Mouse (Mus musculus): Measurements from ENCODE around the gene Il5. TPM values are rescaled to one million over a fixed set of nuclear protein-coding genes. Genes with fewer than 3 reads are reported as not detected.
"Not testable (repeated sequence)": the region's sequence is repeated elsewhere in the genome, so short reads cannot be mapped to it uniquely, and the experiment has no call there.

Gene Il5
- polyA plus RNA-seq, 1 experiment from 2014 or later: not detected

GRCm38 (mm10) chr11:53748614-53749013 lies 28.0 kb downstream of the Il5 start:
- Histone ChIP-seq H3K9me3 (replicated peaks; ENCODE audit: control insufficient read depth, low read length) (no peaks in the 10 kb centered on the region), H3K27me3 (ENCODE audit: control insufficient read depth, insufficient read depth, low read length) (no peaks in the 10 kb centered on the region), H3K4me1 (ENCODE audit: control insufficient read depth, insufficient read depth, low read length) (no peaks in the 10 kb centered on the region), H3K4me2 (ENCODE audit: low read depth, low read length) (no peak overlapping the region), H3K9ac (replicated peaks; ENCODE audit: low read length) (no peak overlapping the region), H3K4me3 (ENCODE audit: low read depth, low read length) (no peak overlapping the region), H3K27ac (replicated peaks; ENCODE audit: low read depth, low read length) (no peak overlapping the region), H3K36me3 (replicated peaks; ENCODE audit: control insufficient read depth, insufficient read depth, low read depth, low read length) (no peaks in the 10 kb centered on the region)
- ATAC-seq (replicated peaks; ENCODE audit: insufficient number of reproducible peaks, low FRiP score, low TSS enrichment, low read depth) (no peak), DNase-seq (ENCODE audit: low spot score) (no peak)
- WGBS: 92% methylated on average over 6 of the region's 6 CpGs

GRCm38 (mm10) chr11:53749306-53749705 lies 28.7 kb downstream of the Il5 start:
- no peaks in the 10 kb centered on the region for H3K27me3 ChIP-seq (ENCODE audit: control insufficient read depth, insufficient read depth, low read length)
- no peaks in the 10 kb centered on the region for H3K9me3 ChIP-seq (replicated peaks; ENCODE audit: control insufficient read depth, low read length)
- H3K36me3 ChIP-seq (replicated peaks; ENCODE audit: control insufficient read depth, insufficient read depth, low read depth, low read length): no peaks in the 10 kb centered on the region
- WGBS: 76% methylated on average over 4 of the region's 4 CpGs
- DNase-seq (ENCODE audit: low spot score) (no peak), ATAC-seq (replicated peaks; ENCODE audit: insufficient number of reproducible peaks, low FRiP score, low TSS enrichment, low read depth) (no peak)
- H3K27ac ChIP-seq (replicated peaks; ENCODE audit: low read depth, low read length): no peak overlapping the region
- no peak overlapping the region for H3K4me3 ChIP-seq (ENCODE audit: low read depth, low read length)
- H3K4me1 ChIP-seq (ENCODE audit: control insufficient read depth, insufficient read depth, low read length): no peaks in the 10 kb centered on the region
- H3K9ac ChIP-seq (replicated peaks; ENCODE audit: low read length): no peak overlapping the region
- H3K4me2 ChIP-seq (ENCODE audit: low read depth, low read length): no peak overlapping the region

GRCm38 (mm10) chr11:53749716-53750352 lies 29.2 kb downstream of the Il5 start:
- DNase-seq (ENCODE audit: low spot score): no peak
- no peaks in the 10 kb centered on the region for H3K4me1 ChIP-seq (ENCODE audit: control insufficient read depth, insufficient read depth, low read length)
- no peaks in the 10 kb centered on the region for H3K27me3 ChIP-seq (ENCODE audit: control insufficient read depth, insufficient read depth, low read length)

GRCm38 (mm10) chr11:53755011-53755595 lies 34.5 kb downstream of the Il5 start:
- no peaks in the 10 kb centered on the region for H3K36me3 ChIP-seq (replicated peaks; ENCODE audit: control insufficient read depth, insufficient read depth, low read depth, low read length)
- H3K9ac ChIP-seq (replicated peaks; ENCODE audit: low read length): no peak overlapping the region
- H3K27ac ChIP-seq (replicated peaks; ENCODE audit: low read depth, low read length): no peak overlapping the region
- WGBS: 84% methylated on average over 12 of the region's 12 CpGs
- DNase-seq (ENCODE audit: low spot score) (no peak), ATAC-seq (replicated peaks; ENCODE audit: insufficient number of reproducible peaks, low FRiP score, low TSS enrichment, low read depth) (no peak)
- no peaks in the 10 kb centered on the region for H3K27me3 ChIP-seq (ENCODE audit: control insufficient read depth, insufficient read depth, low read length)
- no peaks in the 10 kb centered on the region for H3K9me3 ChIP-seq (replicated peaks; ENCODE audit: control insufficient read depth, low read length)
- no peak overlapping the region for H3K4me2 ChIP-seq (ENCODE audit: low read depth, low read length)
- H3K4me3 ChIP-seq (ENCODE audit: low read depth, low read length): no peak overlapping the region
- H3K4me1 ChIP-seq (ENCODE audit: control insufficient read depth, insufficient read depth, low read length): no peaks in the 10 kb centered on the region

More at GRCm38 (mm10) chr11:53749716-53750352, 29.2 kb downstream of the Il5 start:
- no peak overlapping the region for H3K4me2 ChIP-seq (ENCODE audit: low read depth, low read length)
- 48% methylated on average over 5 of the region's 5 CpGs for WGBS
- no peak overlapping the region for H3K4me3 ChIP-seq (ENCODE audit: low read depth, low read length)
- no peak overlapping the region for H3K9ac ChIP-seq (replicated peaks; ENCODE audit: low read length)
- no peaks in the 10 kb centered on the region for H3K36me3 ChIP-seq (replicated peaks; ENCODE audit: control insufficient read depth, insufficient read depth, low read depth, low read length)
- H3K9me3 ChIP-seq (replicated peaks; ENCODE audit: control insufficient read depth, low read length): no peaks in the 10 kb centered on the region
- no peak overlapping the region for H3K27ac ChIP-seq (replicated peaks; ENCODE audit: low read depth, low read length)
- ATAC-seq (replicated peaks; ENCODE audit: insufficient number of reproducible peaks, low FRiP score, low TSS enrichment, low read depth): no peak

GRCm38 (mm10) chr11:53757612-53758011 lies 37.0 kb downstream of the Il5 start:
- H3K36me3 ChIP-seq (replicated peaks; ENCODE audit: control insufficient read depth, insufficient read depth, low read depth, low read length): no peaks in the 10 kb centered on the region
- 93% methylated on average over 4 of the region's 4 CpGs for WGBS
- no peak overlapping the region for H3K27ac ChIP-seq (replicated peaks; ENCODE audit: low read depth, low read length)
- no peaks in the 10 kb centered on the region; the same call in 1 of the 2 replicates for H3K27me3 ChIP-seq (ENCODE audit: control insufficient read depth, insufficient read depth, low read length)
- no peaks in the 10 kb centered on the region for H3K9me3 ChIP-seq (replicated peaks; ENCODE audit: control insufficient read depth, low read length)
- no peak overlapping the region for H3K9ac ChIP-seq (replicated peaks; ENCODE audit: low read length)
- H3K4me1 ChIP-seq (ENCODE audit: control insufficient read depth, insufficient read depth, low read length): no peaks in the 10 kb centered on the region
- no peak for ATAC-seq (replicated peaks; ENCODE audit: insufficient number of reproducible peaks, low FRiP score, low TSS enrichment, low read depth)
- H3K4me2 ChIP-seq (ENCODE audit: low read depth, low read length): no peak overlapping the region
- H3K4me3 ChIP-seq (ENCODE audit: low read depth, low read length): no peak overlapping the region
- no peak for DNase-seq (ENCODE audit: low spot score)

- H3K4me2 ChIP-seq (ENCODE audit: low read depth, low read length); H3K9ac ChIP-seq (replicated peaks; ENCODE audit: low read length); H3K27ac ChIP-seq (replicated peaks; ENCODE audit: low read depth, low read length); H3K9me3 ChIP-seq (replicated peaks; ENCODE audit: control insufficient read depth, low read length); H3K4me1 ChIP-seq (ENCODE audit: control insufficient read depth, insufficient read depth, low read length); ATAC-seq (replicated peaks; ENCODE audit: insufficient number of reproducible peaks, low FRiP score, low TSS enrichment, low read depth); H3K4me3 ChIP-seq (ENCODE audit: low read depth, low read length); H3K27me3 ChIP-seq (ENCODE audit: control insufficient read depth, insufficient read depth, low read length); DNase-seq (ENCODE audit: low spot score); H3K36me3 ChIP-seq (replicated peaks; ENCODE audit: control insufficient read depth, insufficient read depth, low read depth, low read length): not testable (repeated sequence)
- 69% methylated on average over 8 of the region's 9 CpGs for WGBS
Measured at GRCm38 (mm10) chr11:53758033-53758432, 37.4 kb downstream of the Il5 start.

GRCm38 (mm10) chr11:53758791-53759351 lies 38.3 kb downstream of the Il5 start:
- Histone ChIP-seq H3K9me3 (replicated peaks; ENCODE audit: control insufficient read depth, low read length) (no peaks in the 10 kb centered on the region), H3K4me1 (ENCODE audit: control insufficient read depth, insufficient read depth, low read length) (peaks cover 7% of the 10 kb centered on the region; the same call in 1 of the 2 replicates), H3K4me2 (ENCODE audit: low read depth, low read length) (no peak overlapping the region), H3K27me3 (ENCODE audit: control insufficient read depth, insufficient read depth, low read length) (no peaks in the 10 kb centered on the region; the same call in 1 of the 2 replicates), H3K4me3 (ENCODE audit: low read depth, low read length) (no peak overlapping the region), H3K9ac (replicated peaks; ENCODE audit: low read length) (no peak overlapping the region; the same call in 1 of the 2 replicates), H3K27ac (replicated peaks; ENCODE audit: low read depth, low read length) (no peak overlapping the region), H3K36me3 (replicated peaks; ENCODE audit: control insufficient read depth, insufficient read depth, low read depth, low read length) (no peaks in the 10 kb centered on the region)
- no peak for ATAC-seq (replicated peaks; ENCODE audit: insufficient number of reproducible peaks, low FRiP score, low TSS enrichment, low read depth)
- 40% methylated on average over 6 of the region's 6 CpGs for WGBS
- peak; percentile 24 for DNase-seq (ENCODE audit: low spot score)

All from embryonic facial prominence, embryonic 11.5 days (tissue).